Mouse (Mus musculus) adrenal gland, postnatal 4 days (tissue): ENCODE measurements around the gene Gm6793. TPM values are rescaled to one million over a fixed set of nuclear protein-coding genes. Genes with fewer than 3 reads are reported as not detected.

Experiments
- DNase-seq, 2 experiments: peaks; one replicate each; pipeline ENCODE4 v3.0.0; 2021 to 2022; ENCODE audit warnings: low spot score in 2 of 2, mixed read lengths in 2 of 2
- total RNA-seq, 2 experiments: library from RNA; stranded (reverse); gene quantifications; 2 replicates each; pipeline ENCODE4 v1.2.3; 2021

The Gm6793 gene
- total RNA-seq, 2 experiments from 2014 or later: not detected

DNA sequence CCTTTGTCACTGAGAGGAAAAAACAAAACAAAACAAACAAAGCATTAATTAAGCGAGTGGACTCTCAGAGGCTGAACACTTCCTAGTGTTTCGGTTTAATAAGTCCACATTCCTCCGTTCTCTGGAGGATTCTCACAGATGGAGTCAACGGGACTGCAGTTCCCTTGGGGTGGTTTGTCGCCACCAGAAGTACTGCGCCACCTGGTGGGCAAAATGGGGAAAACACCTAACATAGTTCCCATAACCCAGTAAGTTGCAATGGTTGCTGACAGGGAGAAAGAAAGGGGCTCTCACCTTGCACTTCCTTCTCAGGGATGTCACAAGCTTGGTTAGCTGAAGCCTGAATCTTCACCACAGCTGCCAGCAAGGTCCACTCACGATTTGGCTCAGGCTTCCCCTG, 24.9 kb downstream of the Gm6793 start:
- DNase-seq: peak; percentile 49 to 55

DNA sequence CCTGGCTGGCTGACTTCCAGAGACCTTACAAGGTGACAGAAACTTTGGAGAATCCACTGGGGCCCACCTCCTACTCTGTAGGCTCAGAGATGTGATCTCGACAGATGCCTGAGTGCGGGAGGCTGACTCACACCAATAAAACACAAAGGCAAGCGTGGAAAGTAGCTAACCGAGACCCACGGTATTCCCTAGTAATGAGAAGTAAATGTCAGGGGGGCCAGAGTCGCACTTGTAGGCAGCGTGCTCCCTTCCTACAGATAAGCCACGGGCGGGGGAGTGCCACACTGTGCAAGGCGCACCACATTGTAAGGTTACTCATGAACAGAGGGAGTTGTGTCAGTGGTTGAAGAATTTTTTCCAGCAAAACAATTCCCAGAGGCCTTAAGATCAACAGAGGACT, 30.3 kb downstream of the Gm6793 start:
- no peak for DNase-seq

DNA sequence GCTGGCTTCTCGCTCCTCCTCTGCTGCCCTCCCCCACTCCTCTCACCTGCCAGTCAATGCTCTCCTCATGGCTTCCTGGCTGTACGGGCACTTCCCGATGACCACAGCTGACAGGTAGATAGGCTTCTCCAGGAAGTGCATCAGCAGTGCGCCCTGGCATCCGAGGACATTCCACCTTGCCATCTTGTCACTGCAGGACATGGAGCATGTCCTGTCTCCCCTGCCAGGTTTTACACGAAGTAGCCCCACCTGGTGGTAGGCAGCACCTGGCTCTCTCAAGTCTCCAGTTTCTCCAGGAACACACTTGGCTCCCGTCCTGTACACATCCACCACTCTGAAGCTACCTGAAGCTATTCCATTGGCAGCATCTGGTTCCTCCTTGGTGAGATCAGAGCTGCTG, 32.7 kb downstream of the Gm6793 start:
- no peak for DNase-seq

DNA sequence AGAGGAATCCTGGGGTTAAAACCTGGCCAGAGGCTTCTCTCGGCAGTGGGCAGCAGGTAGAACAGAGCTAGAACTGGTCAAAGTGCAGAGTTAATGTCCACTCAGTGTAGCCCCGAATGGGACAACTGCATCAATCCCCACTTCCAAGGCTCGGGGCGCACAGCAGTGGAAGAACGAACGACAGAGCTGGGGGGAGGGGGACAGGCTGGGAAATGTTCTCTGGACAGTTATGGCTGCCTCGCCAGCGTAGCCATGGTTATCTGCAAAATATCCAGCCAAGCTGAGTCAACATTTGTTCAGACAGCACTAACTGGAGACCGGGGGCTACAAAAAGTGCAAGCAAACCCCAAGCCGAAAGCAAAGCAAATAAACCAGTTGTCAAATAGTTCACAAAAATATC, 36.7 kb downstream of the Gm6793 start:
- DNase-seq: no peak

DNA sequence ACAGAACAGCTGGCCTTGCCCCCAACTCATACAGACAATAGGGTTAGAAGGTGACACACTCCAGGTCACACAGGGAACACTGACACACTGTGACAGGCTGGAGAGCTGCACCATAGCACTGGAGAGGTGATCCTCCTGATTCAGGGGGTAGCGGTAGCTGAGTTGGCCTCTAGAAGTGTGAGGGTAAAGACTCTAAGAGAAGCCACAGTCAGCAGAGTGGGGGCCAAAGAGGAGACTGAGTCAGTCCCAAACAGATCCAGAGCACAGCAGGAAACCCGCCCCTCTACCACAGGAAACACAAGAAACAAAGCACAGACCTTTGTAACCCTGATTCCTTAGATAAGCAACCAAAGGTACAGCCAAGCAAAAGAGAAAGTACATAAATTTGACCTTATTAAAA, 38.5 kb downstream of the Gm6793 start:
- no peak for DNase-seq

DNA sequence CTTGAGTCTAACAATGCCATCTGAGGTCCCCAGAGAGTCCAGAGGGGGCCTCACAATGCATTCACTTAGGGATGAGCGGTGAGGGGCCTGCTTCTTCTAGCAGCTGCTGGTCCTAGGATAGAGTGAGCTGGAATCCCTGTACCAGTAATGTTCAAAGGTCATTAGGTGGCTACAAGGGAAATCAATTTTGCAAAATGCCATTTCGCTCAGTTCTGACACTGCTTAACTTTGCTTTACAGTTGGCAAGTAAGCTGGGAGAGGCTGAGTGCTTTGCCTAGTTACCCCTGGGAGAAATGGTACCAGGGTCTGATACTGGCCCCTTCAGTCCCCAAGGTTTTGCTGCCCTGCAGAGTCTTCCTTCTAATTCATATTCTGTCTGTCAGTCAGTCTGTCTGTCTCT, 39.1 kb downstream of the Gm6793 start:
- DNase-seq: no peak

DNA sequence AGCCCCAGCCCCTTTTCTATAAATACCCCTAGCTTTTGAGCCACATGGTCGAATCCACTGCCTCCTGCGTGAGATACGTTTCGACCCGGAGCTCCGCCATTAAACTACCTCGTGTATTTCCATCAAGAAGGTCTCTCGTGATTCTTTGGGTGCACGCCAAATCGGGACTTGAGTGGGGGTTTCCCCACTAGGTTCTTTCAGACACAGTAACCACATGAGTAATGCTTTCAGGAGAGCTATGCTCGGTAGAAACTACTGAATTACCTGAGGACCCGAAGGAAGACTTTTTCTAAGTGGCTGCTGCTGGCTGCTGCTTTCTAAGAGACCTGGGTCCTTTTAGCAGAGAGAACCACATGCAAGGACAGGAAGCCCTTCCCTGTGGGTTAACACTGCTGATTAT, 40.7 kb downstream of the Gm6793 start:
- DNase-seq: no peak

DNA sequence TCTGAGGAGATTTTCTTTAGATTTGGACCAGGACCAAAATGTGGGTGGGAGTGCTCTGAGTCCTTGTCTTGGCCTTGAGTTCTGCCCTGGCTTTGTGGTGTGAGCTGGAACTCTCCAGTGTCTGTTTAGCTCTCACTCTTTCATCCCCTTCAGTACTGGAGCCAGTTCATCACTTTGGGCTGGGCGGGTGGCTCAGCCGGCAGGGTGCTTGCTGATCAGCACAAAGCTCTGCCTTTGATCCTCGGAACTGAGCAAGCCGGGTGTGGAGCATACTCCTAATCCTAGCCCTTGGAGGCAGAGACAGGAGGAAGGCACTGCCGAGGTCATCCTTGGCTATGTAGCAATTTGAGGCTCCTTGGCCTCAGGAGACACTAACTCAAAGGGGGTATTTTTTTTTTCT, 45.8 kb downstream of the Gm6793 start:
- DNase-seq: no peak

DNA sequence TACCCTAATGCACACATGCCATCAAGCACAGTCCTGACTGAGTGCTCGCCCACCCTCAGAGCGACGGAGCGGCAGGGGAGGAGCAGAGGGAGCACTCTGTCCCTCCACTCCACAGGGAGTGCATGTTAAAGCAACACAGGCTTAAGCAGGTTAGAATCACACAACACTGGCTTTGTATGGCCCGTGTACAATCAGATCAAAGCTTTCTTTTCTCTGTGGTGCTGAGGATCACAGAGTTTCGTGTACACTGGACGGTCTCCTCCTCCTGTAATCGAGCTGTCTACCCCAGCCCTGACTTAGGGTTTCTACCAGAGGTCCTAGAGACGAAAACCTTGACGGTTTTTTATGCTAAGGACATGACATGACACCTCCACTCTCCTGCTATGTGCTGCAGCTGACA, 46.3 kb downstream of the Gm6793 start:
- DNase-seq: no peak

DNA sequence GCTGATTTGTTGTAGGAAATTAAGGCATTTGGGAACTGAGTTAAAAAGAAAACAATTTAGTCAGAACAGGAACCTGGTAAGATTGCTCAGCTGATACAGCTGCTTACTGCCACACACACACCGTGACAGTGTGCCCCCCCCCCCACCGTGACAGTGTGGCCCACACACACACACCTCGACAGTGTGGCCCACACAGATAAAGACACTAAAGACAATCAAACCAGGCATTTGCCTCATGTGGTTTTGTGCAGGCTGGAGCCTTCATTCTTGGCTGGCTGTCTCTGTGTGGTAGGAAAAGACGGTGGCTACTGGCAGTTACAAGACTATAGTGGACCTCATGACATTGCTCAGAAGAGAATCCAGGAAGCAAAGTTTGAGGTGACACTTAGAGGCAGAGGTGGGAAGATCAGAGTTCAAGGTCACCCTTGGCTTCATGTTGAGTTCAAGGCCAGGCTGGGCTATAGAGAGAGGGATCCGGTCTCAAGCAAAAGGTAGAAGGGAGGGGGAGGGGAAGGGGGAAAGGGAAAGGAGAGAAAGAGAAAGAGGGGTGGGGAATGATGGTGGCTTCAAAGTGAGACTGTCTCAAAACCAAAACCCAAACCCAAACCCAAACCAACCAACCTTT, 47.5 kb downstream of the Gm6793 start:
- no peak for DNase-seq

DNA sequence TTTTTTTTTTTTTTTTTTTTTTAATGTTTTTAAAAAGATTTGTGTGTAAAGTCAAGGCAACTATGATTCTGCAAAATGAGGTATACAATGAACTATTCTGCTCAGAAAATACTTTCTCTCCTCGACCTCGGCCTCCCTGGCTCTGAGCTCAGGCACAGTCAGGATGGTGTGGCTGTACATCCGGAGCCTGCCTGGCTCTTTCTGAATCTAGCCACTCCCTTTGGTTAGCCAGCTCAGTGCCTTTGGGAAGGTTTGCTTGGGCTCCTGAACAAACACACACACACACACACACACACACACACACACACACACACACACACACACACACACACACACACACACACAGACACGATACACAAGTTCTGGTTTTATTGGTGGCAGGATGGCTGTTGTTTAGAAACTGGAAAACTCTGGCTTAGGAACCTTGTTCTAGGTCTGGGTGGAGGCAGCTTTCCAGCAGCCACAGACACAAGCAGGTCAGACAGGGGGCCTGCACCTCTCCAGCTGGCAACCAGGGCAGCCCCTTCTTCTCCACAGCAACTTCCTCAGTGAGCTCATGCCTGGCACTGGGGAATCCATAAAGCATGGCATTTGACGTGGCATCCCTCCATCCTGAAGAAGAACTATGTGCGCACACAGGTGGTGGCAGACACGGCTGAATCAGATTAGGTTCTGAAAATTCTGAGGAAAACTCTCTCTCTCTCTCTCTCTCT, 49.8 kb downstream of the Gm6793 start:
- no peak for DNase-seq

DNA sequence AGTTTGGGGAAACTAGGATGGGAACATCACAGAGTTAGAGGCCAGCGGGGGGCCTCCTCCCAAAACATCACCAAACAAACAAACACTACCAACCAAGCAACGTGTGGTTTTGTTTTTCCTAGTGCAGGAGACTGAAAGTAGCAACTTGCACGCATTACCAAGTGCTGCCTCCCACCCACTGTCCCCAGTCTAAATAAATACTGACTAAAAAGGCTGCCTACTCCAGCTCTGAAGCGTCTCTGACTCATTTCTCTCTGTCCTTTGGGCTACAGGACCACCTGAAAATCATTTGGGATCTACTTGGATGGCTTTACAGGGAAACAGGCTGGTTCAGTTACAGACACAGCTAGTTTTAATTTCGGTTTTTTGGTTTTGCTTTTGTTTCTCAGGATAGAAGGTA, 50.5 kb downstream of the Gm6793 start:
- DNase-seq: no peak

DNA sequence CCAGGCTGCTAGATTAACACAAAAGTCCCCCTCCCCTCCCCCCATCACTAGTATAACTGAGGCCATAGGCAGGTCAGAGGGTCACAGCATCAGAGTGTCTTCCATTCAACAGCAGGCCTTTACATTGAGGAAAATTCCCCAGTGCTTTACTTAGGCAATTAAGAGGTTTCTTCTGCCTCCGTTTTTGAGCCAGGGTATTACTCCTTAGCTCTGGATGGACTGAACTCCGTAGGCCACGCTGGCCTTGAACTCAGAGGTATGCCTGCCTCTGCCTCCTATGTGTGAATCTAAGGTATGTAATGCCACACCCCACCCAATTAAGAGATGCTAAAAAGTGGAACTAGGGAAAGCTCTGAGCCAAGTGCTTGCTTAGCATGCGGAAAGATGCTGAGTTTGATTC, 51.3 kb downstream of the Gm6793 start:
- no peak for DNase-seq

Other genes with a start within 250 kb of the Gm6793 start
- gene Cfdp1, start 160.7 kb downstream of the Gm6793 start, total RNA-seq: 10 to 100 TPM; 84.4 to 100.0 TPM
- gene Tmem170, start 138.3 kb downstream of the Gm6793 start, total RNA-seq: 1 to 10 TPM; 5.9 to 6.1 TPM
- under 1 TPM; 0.34 to 0.59 TPM for gene Chst5, start 104.6 kb downstream of the Gm6793 start, total RNA-seq
- gene Tmem231, start 81.2 kb downstream of the Gm6793 start, total RNA-seq: 10 to 100 TPM in 1 of 2 experiments, 1 to 10 TPM in 1; 7.1 to 10.3 TPM
- gene Gabarapl2, start 74.3 kb downstream of the Gm6793 start, total RNA-seq: 100 to 1,000 TPM; 115 to 125 TPM
- gene Adat1, start 22.7 kb downstream of the Gm6793 start, total RNA-seq: 1 to 10 TPM; 3.6 TPM
- gene Kars, start 3.7 kb downstream of the Gm6793 start, total RNA-seq: 100 to 1,000 TPM; 131 to 133 TPM
- 10 to 100 TPM; 23.2 to 24.2 TPM for gene Terf2ip, start 3.6 kb downstream of the Gm6793 start, total RNA-seq